Mouse (Mus musculus) cerebellum, adult 2 months (tissue): ENCODE measurements around the gene Pdpn. TPM values are rescaled to one million over a fixed set of nuclear protein-coding genes. Genes with fewer than 3 reads are reported as not detected.

Experiments
- DNase-seq, 2 experiments: peaks; one replicate each; pipeline ENCODE4 v3.0.0; 2021
- H3K27ac ChIP-seq: fragments of 200-500 bp; 2 replicates; pipeline ENCODE4 v1.5.1; 2012; ENCODE audit warnings: low read length, control low read depth, inconsistent platforms; ENCODE audit not compliant: insufficient read depth
- H3K27me3 ChIP-seq: fragments of 200-500 bp; 2 replicates; pipeline ENCODE4 v1.6.1; 2012; ENCODE audit warnings: inconsistent platforms, mild to moderate bottlenecking, low read length, moderate library complexity; ENCODE audit not compliant: control insufficient read depth, insufficient read depth
- H3K4me1 ChIP-seq: fragments of 200-500 bp; 2 replicates; pipeline ENCODE4 v1.6.1; 2011; ENCODE audit warnings: low read length; ENCODE audit not compliant: control insufficient read depth, insufficient read depth
- H3K4me3 ChIP-seq: fragments of 200-500 bp; replicated peaks from 2 replicates; pipeline ENCODE3; 2011; ENCODE audit warnings: mild to moderate bottlenecking, low read depth, low read length, control low read depth; ENCODE audit not compliant: insufficient read depth
- CTCF ChIP-seq: fragments of 200-500 bp; IDR thresholded peaks from 2 replicates; pipeline ENCODE4 v1.5.1; 2011; ENCODE audit warnings: low read depth, mild to moderate bottlenecking, control low read depth, low read length, moderate library complexity, borderline replicate concordance; ENCODE audit not compliant: insufficient read depth
- POLR2A ChIP-seq: fragments of 200-500 bp; IDR thresholded peaks from 2 replicates; pipeline ENCODE4 v1.6.1; 2011; ENCODE audit warnings: low read length, control low read depth, borderline replicate concordance; ENCODE audit not compliant: insufficient read depth
- WGBS: fragments of 180-500 bp; shearing (Covaris S2); methylation state at CpG from one replicate; pipeline ENCODE4 v1.1.7; 2018; 5-methylcytosine and 5-hydroxymethylcytosine counted together
- polyA plus RNA-seq: library from polyadenylated mRNA; depleted of rRNA; stranded (reverse); fragments of >200 nt; gene quantifications from 2 replicates; pipeline ENCODE4 v1.2.3, GENCODE M21; 2012; rRNA removed

The Pdpn gene
- polyA plus RNA-seq, 1 experiment: 7.7 TPM

DNA sequence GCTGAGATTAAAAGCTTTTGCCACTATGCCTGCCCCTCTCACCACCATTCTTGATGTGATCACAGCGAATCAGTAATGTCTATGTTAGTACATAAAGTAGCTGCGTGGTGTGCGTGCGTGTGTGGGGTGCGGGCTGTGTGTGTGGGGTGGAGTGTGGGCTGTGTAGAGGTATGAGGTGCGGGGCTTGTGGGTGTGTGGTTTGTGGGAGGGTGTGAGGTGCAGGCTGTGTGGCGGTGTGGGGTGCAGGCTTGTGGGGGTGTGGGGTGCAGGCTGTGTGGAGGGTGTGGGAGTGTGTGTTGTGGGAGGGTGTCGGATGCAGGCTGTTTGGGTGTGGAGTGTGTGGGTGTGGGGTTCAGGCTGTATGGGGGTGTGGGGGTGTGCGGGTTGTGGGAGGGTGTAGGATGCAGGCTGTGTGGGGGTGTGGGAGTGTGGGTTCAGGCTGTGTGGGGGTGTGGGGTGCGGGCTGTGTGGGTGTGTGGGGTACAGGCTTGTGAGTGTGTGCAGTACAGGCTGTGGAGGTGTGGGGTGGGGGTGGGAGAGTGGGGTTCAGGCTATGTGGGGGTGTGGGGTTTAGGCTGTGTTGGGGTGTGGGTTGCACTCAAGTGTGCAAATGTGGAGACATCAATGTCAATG is 67.5 kb downstream of the Pdpn start:
- Histone ChIP-seq H3K4me1 (no peaks in the 10 kb centered on the region), H3K4me3 (no peak overlapping the region), H3K27me3 (no peaks in the 10 kb centered on the region), H3K27ac (no peak overlapping the region)
- no peak for DNase-seq
- 94% methylated on average over 10 of the region's 10 CpGs for WGBS
- no peak for TF ChIP-seq POLR2A
- no peak for TF ChIP-seq CTCF

DNA sequence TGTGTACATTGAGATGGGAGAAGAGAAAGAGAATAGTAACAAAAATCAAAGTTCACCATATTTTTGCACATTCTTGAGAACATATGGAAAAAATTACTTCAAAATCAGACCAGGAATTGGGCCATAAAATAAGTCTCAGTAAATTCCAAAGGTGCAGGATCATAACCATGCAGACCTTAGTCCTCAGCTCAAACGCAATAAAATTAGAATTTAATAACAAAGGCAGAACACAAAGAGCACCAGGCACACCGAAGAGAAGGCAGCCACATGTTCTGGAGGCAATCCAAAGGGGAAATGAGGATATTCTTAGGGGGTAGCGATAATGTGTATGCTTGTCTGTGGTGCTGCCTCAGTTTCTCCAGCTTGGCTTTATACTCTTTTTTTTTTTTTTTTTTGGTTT is 68.3 kb downstream of the Pdpn start:
- WGBS: 70% methylated on average over 3 of the region's 3 CpGs

GRCm38 (mm10) chr4:143227976-143228375 is 71.4 kb downstream of the Pdpn start:
- 61% methylated on average over 5 of the region's 5 CpGs for WGBS
- H3K4me3 ChIP-seq: no peak overlapping the region
- no peaks in the 10 kb centered on the region for H3K4me1 ChIP-seq
- no peaks in the 10 kb centered on the region for H3K27me3 ChIP-seq
- TF ChIP-seq POLR2A (no peak), CTCF (no peak)
- H3K27ac ChIP-seq: no peak overlapping the region
- no peak for DNase-seq

More for the DNA sequence above, 68.3 kb downstream of the Pdpn start:
- DNase-seq: no peak
- Histone ChIP-seq H3K27me3 (no peaks in the 10 kb centered on the region), H3K4me3 (no peak overlapping the region), H3K27ac (no peak overlapping the region), H3K4me1 (no peaks in the 10 kb centered on the region)
- TF ChIP-seq CTCF (no peak), POLR2A (no peak)

DNA sequence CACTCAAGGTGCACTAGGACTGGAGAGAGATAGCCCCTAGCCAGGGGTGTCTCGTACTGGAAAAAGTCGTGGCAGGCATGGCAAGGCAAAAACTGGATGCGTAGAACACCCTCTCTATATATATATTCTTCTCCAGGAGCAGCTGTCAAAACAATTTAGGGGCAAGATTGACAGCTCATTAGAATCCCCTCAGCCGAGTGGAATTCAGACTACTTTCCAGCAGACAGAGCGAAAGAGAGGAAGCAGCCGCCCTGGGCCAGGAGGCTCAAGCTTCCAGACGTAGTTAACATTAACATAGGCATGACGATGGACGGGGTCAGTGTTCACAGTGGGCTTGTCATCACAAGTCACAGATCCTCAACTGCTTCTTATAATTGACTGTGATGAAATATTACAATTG is 73.5 kb downstream of the Pdpn start:
- WGBS: 70% methylated on average over 9 of the region's 9 CpGs
- TF ChIP-seq CTCF (no peak), POLR2A (no peak)
- Histone ChIP-seq H3K4me3 (no peak overlapping the region), H3K27ac (no peak overlapping the region), H3K27me3 (no peaks in the 10 kb centered on the region), H3K4me1 (no peaks in the 10 kb centered on the region)
- DNase-seq: no peak

DNA sequence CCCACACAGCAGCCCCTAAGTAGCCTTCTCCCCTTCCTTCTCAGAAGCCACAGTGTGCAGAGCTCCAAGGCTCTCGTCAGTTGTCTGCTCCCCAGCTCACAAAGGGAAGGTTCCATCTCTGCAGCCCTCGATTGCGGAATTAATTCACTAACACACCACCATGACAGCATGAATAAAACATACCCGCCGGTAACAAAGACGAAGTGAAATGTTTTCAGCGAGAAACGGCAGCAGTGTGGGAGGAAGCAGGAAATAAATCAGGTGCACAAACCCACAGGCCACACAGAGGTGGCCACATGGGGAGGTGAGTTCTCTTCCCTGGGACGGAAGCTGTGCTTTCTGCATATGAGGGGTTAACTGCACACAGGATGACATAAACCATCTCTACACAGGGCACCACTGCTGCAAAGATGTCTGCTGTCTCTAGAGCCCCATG is 80.0 kb downstream of the Pdpn start:
- no peaks in the 10 kb centered on the region for H3K4me1 ChIP-seq
- no peak overlapping the region for H3K27ac ChIP-seq
- TF ChIP-seq POLR2A: no peak
- no peak for TF ChIP-seq CTCF
- DNase-seq: no peak
- 20% methylated on average over 9 of the region's 9 CpGs for WGBS
- H3K27me3 ChIP-seq: no peaks in the 10 kb centered on the region
- H3K4me3 ChIP-seq: no peak overlapping the region

GRCm38 (mm10) chr4:143218858-143219257 is 80.5 kb downstream of the Pdpn start:
- no peak for TF ChIP-seq CTCF
- TF ChIP-seq POLR2A: no peak
- Histone ChIP-seq H3K4me3 (no peak overlapping the region), H3K27ac (no peak overlapping the region), H3K27me3 (no peaks in the 10 kb centered on the region), H3K4me1 (no peaks in the 10 kb centered on the region)
- WGBS: 84% methylated on average over 2 of the region's 2 CpGs
- no peak for DNase-seq

Other genes with a start within 250 kb of the Pdpn start
- 21.7 and 21.9 TPM in 2 replicates for gene Prdm2, start 86.6 kb downstream of the Pdpn start, polyA plus RNA-seq
- 7.6 and 7.7 TPM in 2 replicates for gene Lrrc38, start 50.2 kb upstream of the Pdpn start, polyA plus RNA-seq
- gene Pramel1, start 94.9 kb upstream of the Pdpn start, polyA plus RNA-seq: 0.03 and 0.07 TPM in 2 replicates
- 13.2 and 14.0 TPM in 2 replicates for gene Pramef8, start 112.9 kb upstream of the Pdpn start, polyA plus RNA-seq
- not detected in 2 replicates for gene Oog4, start 150.8 kb upstream of the Pdpn start, polyA plus RNA-seq
- gene Gm13043, start 211.8 kb upstream of the Pdpn start, polyA plus RNA-seq: not detected in 2 replicates
- gene Gm13040, start 236.4 kb upstream of the Pdpn start, polyA plus RNA-seq: not detected in 2 replicates